Mouse (Mus musculus) liver (tissue): Measurements from ENCODE around the gene Notch2.

Experiments
- DNase-seq: peaks from one replicate; pipeline ENCODE4 v3.0.0-alpha.2; 2020; ENCODE audit warnings: mixed read lengths

Gene Notch2

GRCm38 (mm10) chr3:98160330-98160729 is 147.0 kb downstream of the Notch2 start, which contains the start of gene Adam30:
TSS of gene Adam30 (plus strand) at chr3:98160630.
- DNase-seq: no peak

- no peak for DNase-seq
Measured at GRCm38 (mm10) chr3:98178340-98178739, 165.0 kb downstream of the Notch2 start.

- DNase-seq: peak; percentile 41
Measured at GRCm38 (mm10) chr3:98180805-98181204, 167.5 kb downstream of the Notch2 start.

DNA sequence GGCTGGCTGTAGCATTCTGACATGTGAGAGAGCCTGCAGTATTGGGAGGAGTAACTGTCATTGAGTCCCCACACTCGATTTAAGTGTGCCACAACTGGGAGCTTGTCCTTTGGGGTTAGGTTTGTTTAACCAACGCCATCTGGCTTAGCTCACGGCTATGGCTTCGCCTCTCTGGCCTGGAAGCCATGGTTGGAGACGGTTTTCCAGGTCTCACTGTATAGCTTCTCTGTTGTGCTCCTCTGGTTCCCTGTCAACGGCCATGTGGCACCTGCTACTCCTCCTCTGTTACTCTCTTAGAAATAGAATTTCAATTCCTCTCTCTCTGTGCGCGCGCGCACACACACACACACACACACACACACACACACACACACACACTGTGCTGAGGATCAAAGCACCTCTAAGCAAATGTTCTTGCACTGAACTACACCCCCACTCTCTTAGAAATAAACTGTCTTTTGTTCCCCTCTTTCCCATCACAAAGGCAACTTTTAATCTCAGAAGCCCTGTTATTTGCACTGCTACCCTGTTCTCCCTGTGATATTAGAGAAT is 171.9 kb downstream of the Notch2 start:
- no peak for DNase-seq

GRCm38 (mm10) chr3:98187777-98188176 is 174.4 kb downstream of the Notch2 start:
- no peak for DNase-seq

- DNase-seq: peak; percentile 18
Measured at GRCm38 (mm10) chr3:98197711-98198532, 184.6 kb downstream of the Notch2 start.

GRCm38 (mm10) chr3:98199747-98200146 is 186.4 kb downstream of the Notch2 start:
- no peak for DNase-seq
